Mouse (Mus musculus) hindbrain, embryonic 12.5 days (tissue): Measurements from ENCODE around the gene Ddr2. TPM values are rescaled to one million over a fixed set of nuclear protein-coding genes. Genes with fewer than 3 reads are reported as not detected.

Source experiments
- ATAC-seq: fragments of 200-750 bp; cut with Nextera tagmentation; 2 replicates; pipeline ENCODE4 v1.8.0; 2017; ENCODE audit warnings: moderate TSS enrichment; ENCODE audit not compliant: low FRiP score
- H3K27ac ChIP-seq: fragments of 300-500 bp; sonication (generic); 2 replicates; pipeline ENCODE4 v1.5.1; 2016; ENCODE audit warnings: mild to moderate bottlenecking
- H3K27me3 ChIP-seq: fragments of 300-500 bp; sonication (generic); 2 replicates; pipeline ENCODE4 v1.6.1; 2016; ENCODE audit warnings: mild to moderate bottlenecking
- H3K36me3 ChIP-seq: fragments of 300-500 bp; sonication (generic); 2 replicates; pipeline ENCODE4 v1.6.1; 2016; ENCODE audit warnings: mild to moderate bottlenecking
- H3K4me1 ChIP-seq: fragments of 300-500 bp; sonication (generic); 2 replicates; pipeline ENCODE4 v1.6.1; 2016
- H3K4me2 ChIP-seq: fragments of 300-500 bp; sonication (generic); replicated peaks from 2 replicates; pipeline ENCODE4 v1.6.1; 2016; ENCODE audit warnings: mild to moderate bottlenecking
- H3K4me3 ChIP-seq: fragments of 300-500 bp; sonication (generic); 2 replicates; pipeline ENCODE4 v1.5.1; 2016; ENCODE audit warnings: mild to moderate bottlenecking
- H3K9ac ChIP-seq: fragments of 300-500 bp; sonication (generic); 2 replicates; pipeline ENCODE4 v1.6.1; 2016; ENCODE audit warnings: mild to moderate bottlenecking, moderate library complexity
- H3K9me3 ChIP-seq: fragments of 300-500 bp; sonication (generic); replicated peaks from 2 replicates; pipeline ENCODE4 v1.6.1; 2016; ENCODE audit warnings: mild to moderate bottlenecking
- WGBS: fragments of 180-500 bp; shearing (Covaris S2); methylation state at CpG from one replicate; pipeline ENCODE4 v1.1.7; 2016; 5-methylcytosine and 5-hydroxymethylcytosine counted together
- polyA plus RNA-seq: library from polyadenylated mRNA; unstranded; fragments of >200 nt; fragmentation: Nextera tagmentation; extraction: Ambion mirVana; gene quantifications from 2 replicates; pipeline ENCODE4 v1.2.1, GENCODE M21; 2016

The Ddr2 gene
- polyA plus RNA-seq, 1 experiment from 2014 or later, result 42.1 TPM

GRCm38 (mm10) chr1:169928454-169928971, 182.0 kb downstream of the Ddr2 start, which contains the start of gene Ccdc190:
TSS of gene Ccdc190 (plus strand) at chr1:169928648.
- Histone ChIP-seq H3K4me3 (no peak within 1 kb of the TSS), H3K4me1 (peaks cover 8% of the 10 kb centered on the region; the same call in 1 of the 2 replicates), H3K9ac (no peak within 1 kb of the TSS), H3K9me3 (no peaks in the 10 kb centered on the region), H3K27me3 (no peaks in the 10 kb centered on the region), H3K4me2 (peak within 1 kb of the TSS; percentile 21), H3K36me3 (no peaks in the 10 kb centered on the region), H3K27ac (peak within 1 kb of the TSS; percentile 40; the same call in 1 of the 2 replicates)
- 18% methylated on average over 12 of the region's 12 CpGs for WGBS
- ATAC-seq, result peak; percentile 81

DNA sequence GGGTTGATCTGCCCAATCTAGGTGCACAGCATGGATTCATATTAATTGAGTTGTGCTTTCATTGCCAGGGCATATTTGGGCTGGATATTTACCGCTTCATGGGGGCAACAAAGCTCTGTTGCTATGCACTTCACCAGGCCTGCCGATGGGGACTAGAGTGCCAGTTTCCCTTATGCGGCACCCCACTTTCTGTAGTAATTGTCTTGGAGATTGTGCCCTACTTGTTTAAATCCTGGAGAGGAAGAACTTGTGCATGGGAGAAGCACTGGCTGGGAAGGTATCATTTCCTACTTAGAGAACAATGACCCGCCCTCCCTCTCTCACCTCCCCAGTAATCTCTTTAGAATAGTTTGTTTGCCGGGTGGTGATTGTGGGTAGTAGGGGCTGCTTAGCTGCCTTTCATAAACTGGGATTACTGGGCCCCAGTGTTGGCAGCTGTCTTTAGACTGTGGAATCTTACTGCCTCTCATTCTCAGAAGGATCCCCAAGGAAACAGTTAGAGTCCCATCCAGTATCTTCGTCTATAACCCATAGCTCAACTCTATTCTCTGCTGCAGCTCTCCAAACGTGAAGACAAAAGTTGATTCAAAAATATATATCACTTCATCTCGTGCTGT, 182.7 kb downstream of the Ddr2 start:
- Histone ChIP-seq H3K9me3 (no peaks in the 10 kb centered on the region), H3K9ac (no peak overlapping the region), H3K36me3 (no peaks in the 10 kb centered on the region), H3K4me2 (peak overlapping the region; percentile 21; the same call in 1 of the 2 replicates), H3K4me3 (no peak overlapping the region), H3K27me3 (no peaks in the 10 kb centered on the region), H3K4me1 (peaks cover 8% of the 10 kb centered on the region; the same call in 1 of the 2 replicates), H3K27ac (peak overlapping the region; percentile 40; the same call in 1 of the 2 replicates)
- 63% methylated on average over 8 of the region's 8 CpGs for WGBS
- peak; percentile 55; the same call in 1 of the 2 replicates for ATAC-seq

DNA sequence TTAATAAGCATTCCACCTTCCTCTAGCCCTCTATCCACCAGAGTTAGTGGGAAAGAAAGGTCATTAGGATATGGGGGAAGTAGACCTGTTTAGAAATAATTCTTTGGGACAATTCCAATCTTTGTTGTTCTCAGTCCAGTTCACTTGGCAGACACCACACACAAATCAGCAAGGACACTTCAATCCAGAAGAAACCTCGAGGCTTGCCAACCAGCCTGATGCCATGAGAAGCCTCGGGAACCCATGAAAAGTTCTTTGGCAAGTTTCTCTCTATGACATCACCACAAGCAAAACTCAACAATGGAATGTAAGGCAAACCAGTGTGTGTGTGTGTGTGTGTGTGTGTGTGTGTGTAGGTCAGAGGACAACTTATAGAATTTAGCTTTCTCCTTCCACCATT, 186.0 kb downstream of the Ddr2 start:
- ATAC-seq, result no peak
- no peak overlapping the region for H3K27ac ChIP-seq
- no peak overlapping the region for H3K4me2 ChIP-seq
- no peaks in the 10 kb centered on the region for H3K9me3 ChIP-seq
- no peak overlapping the region for H3K9ac ChIP-seq
- peaks cover 5% of the 10 kb centered on the region; the same call in 1 of the 2 replicates for H3K4me1 ChIP-seq
- H3K36me3 ChIP-seq, result no peaks in the 10 kb centered on the region
- H3K27me3 ChIP-seq, result 0 out of 2 replicates have a peak, but pooled peaks cover 5% of the 10 kb centered on the region
- H3K4me3 ChIP-seq, result no peak overlapping the region
- WGBS, result 84% methylated on average over 2 of the region's 2 CpGs

Other genes with a start within 250 kb of the Ddr2 start
- gene Ccdc190, start 182.1 kb downstream of the Ddr2 start, polyA plus RNA-seq, result 0.65 and 0.89 TPM in 2 replicates
- 21.9 and 29.4 TPM in 2 replicates for gene Hsd17b7, start 141.5 kb downstream of the Ddr2 start, polyA plus RNA-seq
- gene Uap1, start 64.2 kb upstream of the Ddr2 start, polyA plus RNA-seq, result 67.8 and 72.8 TPM in 2 replicates
- 15.3 and 16.3 TPM in 2 replicates for gene Uhmk1, start 104.6 kb upstream of the Ddr2 start, polyA plus RNA-seq
- gene Sh2d1b2, start 122.0 kb upstream of the Ddr2 start, polyA plus RNA-seq, result not detected in 2 replicates
- not detected in 2 replicates for gene Sh2d1b1, start 166.6 kb upstream of the Ddr2 start, polyA plus RNA-seq
- 3.5 and 3.8 TPM in 2 replicates for gene Gm7694, start 195.6 kb upstream of the Ddr2 start, polyA plus RNA-seq
- gene Spata46, start 198.0 kb upstream of the Ddr2 start, polyA plus RNA-seq, result 0.95 and 1.1 TPM in 2 replicates